Mouse (Mus musculus) forebrain, embryonic 16.5 days (tissue): ENCODE measurements around the gene Cpne9. TPM values are rescaled to one million over a fixed set of nuclear protein-coding genes. Genes with fewer than 3 reads are reported as not detected.

Experiments
- ATAC-seq: fragments of 200-750 bp; cut with Nextera tagmentation; 2 replicates; pipeline ENCODE4 v1.8.0; 2017; ENCODE audit warnings: mild to moderate bottlenecking, moderate library complexity
- H3K27ac ChIP-seq: fragments of 300-500 bp; sonication (generic); 2 replicates; pipeline ENCODE4 v1.5.1; 2014; ENCODE audit warnings: low read length, control low read depth
- H3K27me3 ChIP-seq: fragments of 300-500 bp; sonication (generic); replicated peaks from 2 replicates; pipeline ENCODE4 v1.6.1; 2014; ENCODE audit warnings: low read length; ENCODE audit not compliant: control insufficient read depth, insufficient read depth
- H3K36me3 ChIP-seq: fragments of 300-500 bp; sonication (generic); 2 replicates; pipeline ENCODE4 v1.6.1; 2014; ENCODE audit not compliant: control insufficient read depth, insufficient read depth
- H3K4me1 ChIP-seq: fragments of 300-500 bp; sonication (generic); replicated peaks from 2 replicates; pipeline ENCODE4 v1.6.1; 2014; ENCODE audit warnings: low read length; ENCODE audit not compliant: control insufficient read depth, insufficient read depth
- H3K4me2 ChIP-seq: fragments of 300-500 bp; sonication (generic); 2 replicates; pipeline ENCODE4 v1.6.1; 2014; ENCODE audit warnings: mild to moderate bottlenecking, low read length, control low read depth
- H3K4me3 ChIP-seq: fragments of 300-500 bp; sonication (generic); replicated peaks from 2 replicates; pipeline ENCODE4 v1.5.1; 2014; ENCODE audit warnings: mild to moderate bottlenecking, low read length, control low read depth
- H3K9ac ChIP-seq: fragments of 300-500 bp; sonication (generic); replicated peaks from 2 replicates; pipeline ENCODE4 v1.6.1; 2014; ENCODE audit warnings: low read depth, low read length, control low read depth
- H3K9me3 ChIP-seq: fragments of 300-500 bp; sonication (generic); 2 replicates; pipeline ENCODE4 v1.6.1; 2016; ENCODE audit warnings: low read length; ENCODE audit not compliant: control insufficient read depth
- whole genome bisulfite sequencing: fragments of 180-500 bp; shearing (Covaris S2); extraction: QIAGEN DNeasy Blood & Tissue Kit; methylation state at CpG from one replicate; pipeline ENCODE4 v1.1.7; 2014; 5-methylcytosine and 5-hydroxymethylcytosine counted together
- polyA plus RNA-seq: library from polyadenylated mRNA; unstranded; fragments of >200 nt; fragmentation: Nextera tagmentation; extraction: Ambion mirVana; gene quantifications from 2 replicates; pipeline ENCODE4 v1.2.1, GENCODE M21; 2015

The Cpne9 gene
- polyA plus RNA-seq, result 0.32 and 1.4 TPM in 2 replicates

- Histone ChIP-seq H3K9me3 (no peaks in the 10 kb centered on the region), H3K4me2 (peak within 1 kb of the TSS; percentile 46), H3K36me3 (peaks cover 6% of the 10 kb centered on the region), H3K27me3 (peaks cover 26% of the 10 kb centered on the region), H3K4me1 (peaks cover 15% of the 10 kb centered on the region), H3K27ac (no peak within 1 kb of the TSS), H3K4me3 (peak within 1 kb of the TSS; percentile 32), H3K9ac (no peak within 1 kb of the TSS; the same call in 1 of the 2 replicates)
- ATAC-seq, result peak; percentile 75
- WGBS, result 1% methylated on average over 37 of the region's 37 CpGs
Observed at GRCm38 (mm10) chr6:113282101-113282802, at the start of gene Cpne9. Gene Cpne9 (plus strand): TSS chr6:113282307.

- 76% methylated on average over 5 of the region's 5 CpGs for WGBS
Observed at GRCm38 (mm10) chr6:113235141-113235540, 47.0 kb upstream of the Cpne9 start.

GRCm38 (mm10) chr6:113237542-113238270 lies 44.4 kb upstream of the Cpne9 start, which contains the start of gene Mtmr14:
Gene Mtmr14 (plus strand): TSS chr6:113237843.
- no peaks in the 10 kb centered on the region for H3K9me3 ChIP-seq
- peaks cover 16% of the 10 kb centered on the region for H3K4me1 ChIP-seq
- WGBS, result 0% methylated on average over 54 of the region's 55 CpGs
- peak within 1 kb of the TSS; percentile 84 for H3K9ac ChIP-seq
- peak within 1 kb of the TSS; percentile 31 for H3K27ac ChIP-seq
- peak; percentile 99 for ATAC-seq
- 0 out of 2 replicates have a peak, but pooled peaks cover 2% of the 10 kb centered on the region for H3K36me3 ChIP-seq
- H3K27me3 ChIP-seq, result no peaks in the 10 kb centered on the region
- peak within 1 kb of the TSS; percentile 96 for H3K4me3 ChIP-seq
- H3K4me2 ChIP-seq, result peak within 1 kb of the TSS; percentile 98

More at GRCm38 (mm10) chr6:113235141-113235540, 47.0 kb upstream of the Cpne9 start:
- H3K36me3 ChIP-seq, result no peaks in the 10 kb centered on the region
- no peak for ATAC-seq
- no peak overlapping the region for H3K9ac ChIP-seq
- H3K4me1 ChIP-seq, result peaks cover 16% of the 10 kb centered on the region
- no peak overlapping the region for H3K4me3 ChIP-seq
- no peaks in the 10 kb centered on the region for H3K27me3 ChIP-seq
- H3K4me2 ChIP-seq, result no peak overlapping the region
- no peak overlapping the region for H3K27ac ChIP-seq
- H3K9me3 ChIP-seq, result no peaks in the 10 kb centered on the region

GRCm38 (mm10) chr6:113238442-113238841 lies 43.7 kb upstream of the Cpne9 start:
- Histone ChIP-seq H3K36me3 (0 out of 2 replicates have a peak, but pooled peaks cover 4% of the 10 kb centered on the region), H3K27ac (no peak overlapping the region), H3K4me3 (peak overlapping the region; percentile 96), H3K4me2 (peak overlapping the region; percentile 98), H3K9ac (peak overlapping the region; percentile 84), H3K4me1 (peaks cover 18% of the 10 kb centered on the region), H3K27me3 (no peaks in the 10 kb centered on the region), H3K9me3 (no peaks in the 10 kb centered on the region)
- no peak for ATAC-seq
- 42% methylated on average over 6 of the region's 6 CpGs for WGBS

GRCm38 (mm10) chr6:113242753-113243152 lies 39.4 kb upstream of the Cpne9 start:
- 64% methylated on average over 1 of the region's 1 CpGs for WGBS
- H3K4me3 ChIP-seq, result no peak overlapping the region

GRCm38 (mm10) chr6:113245585-113245984 lies 36.5 kb upstream of the Cpne9 start:
- 96% methylated on average over 2 of the region's 2 CpGs for WGBS
- Histone ChIP-seq H3K4me1 (0 out of 2 replicates have a peak, but pooled peaks cover 2% of the 10 kb centered on the region), H3K4me3 (no peak overlapping the region), H3K27ac (no peak overlapping the region), H3K9me3 (no peaks in the 10 kb centered on the region), H3K27me3 (no peaks in the 10 kb centered on the region), H3K9ac (no peak overlapping the region), H3K36me3 (peaks cover 8% of the 10 kb centered on the region; the same call in 1 of the 2 replicates), H3K4me2 (no peak overlapping the region)
- no peak for ATAC-seq

More at GRCm38 (mm10) chr6:113242753-113243152, 39.4 kb upstream of the Cpne9 start:
- Histone ChIP-seq H3K27ac (no peak overlapping the region), H3K27me3 (no peaks in the 10 kb centered on the region), H3K4me2 (no peak overlapping the region), H3K36me3 (0 out of 2 replicates have a peak, but pooled peaks cover 4% of the 10 kb centered on the region), H3K4me1 (peaks cover 14% of the 10 kb centered on the region), H3K9ac (no peak overlapping the region), H3K9me3 (no peaks in the 10 kb centered on the region)
- no peak for ATAC-seq

- Histone ChIP-seq H3K27ac (no peak overlapping the region), H3K9me3 (no peaks in the 10 kb centered on the region), H3K9ac (no peak overlapping the region), H3K36me3 (peaks cover 16% of the 10 kb centered on the region), H3K4me1 (no peaks in the 10 kb centered on the region), H3K27me3 (no peaks in the 10 kb centered on the region), H3K4me3 (no peak overlapping the region), H3K4me2 (no peak overlapping the region)
- ATAC-seq, result no peak
- 91% methylated on average over 5 of the region's 5 CpGs for WGBS
Observed at GRCm38 (mm10) chr6:113250786-113251185, 31.3 kb upstream of the Cpne9 start.

GRCm38 (mm10) chr6:113251921-113252320 lies 30.2 kb upstream of the Cpne9 start:
- no peak for ATAC-seq
- Histone ChIP-seq H3K4me3 (no peak overlapping the region), H3K27me3 (no peaks in the 10 kb centered on the region), H3K4me2 (no peak overlapping the region), H3K27ac (no peak overlapping the region), H3K36me3 (peaks cover 24% of the 10 kb centered on the region), H3K4me1 (no peaks in the 10 kb centered on the region), H3K9me3 (no peaks in the 10 kb centered on the region), H3K9ac (no peak overlapping the region)

GRCm38 (mm10) chr6:113254899-113255298 lies 27.2 kb upstream of the Cpne9 start:
- Histone ChIP-seq H3K36me3 (peaks cover 35% of the 10 kb centered on the region), H3K4me1 (no peaks in the 10 kb centered on the region), H3K9me3 (no peaks in the 10 kb centered on the region), H3K27ac (no peak overlapping the region), H3K4me2 (no peak overlapping the region), H3K9ac (no peak overlapping the region), H3K4me3 (no peak overlapping the region), H3K27me3 (no peaks in the 10 kb centered on the region)
- ATAC-seq, result no peak
